Comparison of ENCODE assay signal across 9 mouse cellular contexts in the genomic region with DNA sequence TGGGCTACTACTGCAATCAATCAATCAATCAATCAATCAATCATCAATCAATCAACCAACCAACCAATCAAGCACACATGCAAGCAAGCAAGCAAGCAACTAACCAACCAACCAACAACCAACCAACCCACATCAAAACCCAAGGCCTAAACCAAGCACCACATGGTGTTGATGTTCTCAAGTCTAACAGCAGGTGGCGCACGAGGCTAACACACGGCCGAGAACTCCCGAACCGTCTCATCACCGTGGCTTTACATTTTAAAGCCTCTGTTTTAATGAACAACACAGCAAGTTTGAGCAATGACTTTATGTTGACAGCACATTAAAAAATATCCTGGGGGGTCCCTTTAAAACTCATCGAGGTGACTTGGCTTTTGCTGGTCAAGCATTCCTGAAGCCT.
DNase-seq lines count a peak whose midpoint lies in the region; ATAC-seq and TF ChIP-seq lines count a peak whose summit lies in the region.
"Had no signal": no experiment of that assay in that cellular context is flagged by ENCODE, and none has a peak within 500 bp of the region (broad histone marks: within the 10 kb centered on the region; RNA-seq: fewer than 3 reads in every experiment).

No protein-coding gene starts in this region.

- no peak overlapping the region for H3K27ac ChIP-seq in liver, adult 2 months (replicated peaks; ENCODE audit: insufficient read depth, low read depth, low read length)
- H3K27ac ChIP-seq in neural tube, embryonic 11.5 days (ENCODE audit: low read depth, low read length) = no peak overlapping the region
- no peak overlapping the region for H3K27ac ChIP-seq in stomach, embryonic 14.5 days (ENCODE audit: low read length)
- H3K27ac ChIP-seq: embryonic facial prominence, embryonic 12.5 days had no signal

- TF ChIP-seq POLR2A in liver, adult 2 months (IDR thresholded peaks at IDR 0.05; ENCODE audit: extremely low read depth, insufficient read depth, low read length) = no peak

- H3K79me2 ChIP-seq in liver, adult 2 months (ENCODE audit: control insufficient read depth, insufficient read depth, low read length) = no peaks in the 10 kb centered on the region

- no peaks in the 10 kb centered on the region for H3K9me3 ChIP-seq in neural tube, embryonic 11.5 days (ENCODE audit: control insufficient read depth, low read length)
- H3K9me3 ChIP-seq in stomach, embryonic 14.5 days (ENCODE audit: control insufficient read depth, low read depth, low read length) = no peaks in the 10 kb centered on the region
- H3K9me3 ChIP-seq: embryonic facial prominence, embryonic 12.5 days had no signal

- under 1% methylated on average over 8 of the region's 8 CpGs for WGBS in liver, adult 2 months
- WGBS in neural tube, embryonic 11.5 days = 0% methylated on average over 8 of the region's 8 CpGs
- under 1% methylated on average over 8 of the region's 8 CpGs for WGBS in stomach, embryonic 14.5 days

- ATAC-seq in neural tube, embryonic 11.5 days (ENCODE audit: insufficient read depth, low FRiP score, low TSS enrichment) = no peak; the same call in 1 of the 2 replicates
- peak; percentile 38; the same call in 1 of the 2 replicates for ATAC-seq in stomach, embryonic 14.5 days (ENCODE audit: insufficient number of reproducible peaks, insufficient read depth, low FRiP score, low read depth)

- H3K4me2 ChIP-seq in neural tube, embryonic 11.5 days (ENCODE audit: low read depth) = no peak overlapping the region
- H3K4me2 ChIP-seq in stomach, embryonic 14.5 days (replicated peaks; ENCODE audit: low read depth, low read length) = no peak overlapping the region
- H3K4me2 ChIP-seq: embryonic facial prominence, embryonic 12.5 days had no signal

- H3K4me3 ChIP-seq in liver, adult 2 months (ENCODE audit: insufficient read depth, low read depth, low read length) = no peak overlapping the region
- no peak overlapping the region for H3K4me3 ChIP-seq in neural tube, embryonic 11.5 days (ENCODE audit: low read depth, low read length)
- no peak overlapping the region for H3K4me3 ChIP-seq in stomach, embryonic 14.5 days (ENCODE audit: low read depth, low read length)
- H3K4me3 ChIP-seq: embryonic facial prominence, embryonic 12.5 days had no signal

- H3K9ac ChIP-seq in liver, adult 2 months (ENCODE audit: low read depth, low read length) = no peak overlapping the region
- no peak overlapping the region for H3K9ac ChIP-seq in neural tube, embryonic 11.5 days (ENCODE audit: low read length)
- no peak overlapping the region for H3K9ac ChIP-seq in stomach, embryonic 14.5 days (replicated peaks; ENCODE audit: low read depth, low read length)
- H3K9ac ChIP-seq: embryonic facial prominence, embryonic 12.5 days had no signal

- peak; percentile 82 for DNase-seq in A20 (ENCODE audit: low read depth, low spot score)
- DNase-seq in adrenal gland, adult 8-10 months = peak; percentile 26
- DNase-seq in embryo, embryonic 11.5 days (ENCODE audit: low read depth, low spot score) = peak; percentile 76
- DNase-seq in heart, adult 8-10 months (ENCODE audit: low spot score) = peak; percentile 72
- DNase-seq in kidney, adult 9 months = peak; percentile 74
- DNase-seq in liver, adult 2 months (ENCODE audit: extremely low read depth, low read depth, low spot score) = peak; percentile 45
- peak; percentile 83 for DNase-seq in neural tube, embryonic 11.5 days (ENCODE audit: low spot score)

- no peaks in the 10 kb centered on the region for H3K27me3 ChIP-seq in liver, adult 2 months (ENCODE audit: control insufficient read depth, insufficient read depth, low read length)
- H3K27me3 ChIP-seq in neural tube, embryonic 11.5 days (ENCODE audit: control insufficient read depth, insufficient read depth, low read length) = no peaks in the 10 kb centered on the region
- no peaks in the 10 kb centered on the region for H3K27me3 ChIP-seq in stomach, embryonic 14.5 days (ENCODE audit: control insufficient read depth, insufficient read depth, low read length)
- H3K27me3 ChIP-seq: embryonic facial prominence, embryonic 12.5 days had no signal

- H3K4me1 ChIP-seq in liver, adult 2 months (ENCODE audit: control insufficient read depth, insufficient read depth, low read length) = no peaks in the 10 kb centered on the region
- H3K4me1 ChIP-seq in neural tube, embryonic 11.5 days (ENCODE audit: control insufficient read depth, insufficient read depth, low read length) = no peaks in the 10 kb centered on the region
- 0 out of 2 replicates have a peak, but pooled peaks cover 3% of the 10 kb centered on the region for H3K4me1 ChIP-seq in stomach, embryonic 14.5 days (ENCODE audit: control insufficient read depth, insufficient read depth, low read length)
- H3K4me1 ChIP-seq: embryonic facial prominence, embryonic 12.5 days had no signal

- TF ChIP-seq CTCF in liver, adult 2 months (IDR thresholded peaks at IDR 0.05; ENCODE audit: low read depth, low read length) = peak; percentile 96

- H3K36me3 ChIP-seq in liver, adult 2 months (ENCODE audit: control insufficient read depth, insufficient read depth, low read length) = no peaks in the 10 kb centered on the region
- no peaks in the 10 kb centered on the region for H3K36me3 ChIP-seq in neural tube, embryonic 11.5 days (ENCODE audit: control insufficient read depth, insufficient read depth, low read length)
- H3K36me3 ChIP-seq in stomach, embryonic 14.5 days (ENCODE audit: control insufficient read depth, insufficient read depth, low read length) = no peaks in the 10 kb centered on the region
- H3K36me3 ChIP-seq: embryonic facial prominence, embryonic 12.5 days had no signal

Comparison
In these comparisons a context has a peak if more than half of its experiments do, and no peak if none do; other contexts are left out.
1. DNase-seq: peak in every context shown above with its lines; median percentile 83 in neural tube, embryonic 11.5 days; 82 in A20; 76 in embryo, embryonic 11.5 days; 74 in kidney, adult 9 months; 72 in heart, adult 8-10 months; 45 in liver, adult 2 months; 26 in adrenal gland, adult 8-10 months.